Mouse (Mus musculus): ENCODE results near the gene Ocrl.

DNA sequence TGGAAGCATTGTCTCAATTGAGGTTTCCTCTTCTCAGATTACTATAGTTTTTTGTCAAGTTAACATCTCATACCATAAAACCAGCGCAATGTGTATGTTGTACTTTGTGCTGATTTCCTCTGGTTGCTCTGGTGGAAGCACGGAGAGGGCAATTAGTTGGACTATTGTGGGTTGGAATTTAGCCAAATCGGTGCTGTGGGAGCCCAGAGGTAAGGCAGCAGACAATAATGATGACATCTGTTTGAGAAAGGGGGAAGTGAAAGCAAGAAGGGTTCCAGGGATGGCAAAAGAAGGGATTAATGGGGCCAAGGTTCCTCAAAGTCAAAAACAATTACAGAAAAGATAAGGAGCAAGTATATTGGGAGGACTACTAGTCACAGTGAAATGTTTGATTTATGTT is 15.8 kb downstream of the Ocrl start:
- TF ChIP-seq CTCF (conservative IDR thresholded peaks at IDR 0.05; ENCODE audit: low read length) (no peak), NANOG (IDR thresholded peaks at IDR 0.05; ENCODE audit: borderline replicate concordance, low read length) (no peak), POU5F1 (IDR thresholded peaks at IDR 0.05; ENCODE audit: borderline replicate concordance, low read length) (no peak)
